Comparison of ENCODE assay signal across 9 mouse cellular contexts in genomic region chr14:33320856-33321255, GRCm38 (mm10).
DNase-seq lines count a peak whose midpoint lies in the region; ATAC-seq and TF ChIP-seq lines count a peak whose summit lies in the region.
"Had no signal": no experiment of that assay in that cellular context is flagged by ENCODE, and none has a peak within 500 bp of the region (broad histone marks: within the 10 kb centered on the region; RNA-seq: fewer than 3 reads in every experiment).

No protein-coding gene starts in this region.

- TF ChIP-seq CTCF in liver, embryonic 14.5 days (IDR thresholded peaks at IDR 0.05; ENCODE audit: low read depth) = no peak

- no peak for TF ChIP-seq EP300 in liver, embryonic 14.5 days (IDR thresholded peaks at IDR 0.05; ENCODE audit: low read depth)

- H3K27me3 ChIP-seq in heart, embryonic 11.5 days (ENCODE audit: control insufficient read depth, insufficient read depth, low read length) = peaks cover 21% of the 10 kb centered on the region; the same call in 1 of the 2 replicates
- peaks cover 29% of the 10 kb centered on the region for H3K27me3 ChIP-seq in liver, embryonic 14.5 days (ENCODE audit: control insufficient read depth, insufficient read depth, low read length)

- H3K36me3 ChIP-seq in heart, embryonic 11.5 days (ENCODE audit: control insufficient read depth, insufficient read depth, low read length) = no peaks in the 10 kb centered on the region
- H3K36me3 ChIP-seq in liver, embryonic 14.5 days (replicated peaks; ENCODE audit: control insufficient read depth, insufficient read depth, low read depth) = no peaks in the 10 kb centered on the region

- H3K9ac ChIP-seq in heart, embryonic 11.5 days (ENCODE audit: low read depth, low read length) = no peak overlapping the region
- no peak overlapping the region for H3K9ac ChIP-seq in liver, embryonic 14.5 days (replicated peaks)

- no peak for DNase-seq in heart, postnatal 36 days
- peak; percentile 65 for DNase-seq in ZHBTc4 (ENCODE audit: low read depth, low spot score)
- peak; percentile 83 for DNase-seq in kidney, adult 18-20 months
- no peak for DNase-seq in liver, embryonic 14.5 days (ENCODE audit: low read depth in 3 of 3, low spot score in 3 of 3)
- no peak for DNase-seq in urinary bladder, postnatal 25 days (ENCODE audit: low spot score)
- DNase-seq in T-cell, adult 2 months (ENCODE audit: low spot score) = no peak
- DNase-seq: thymus, postnatal 36 days had no signal

- H3K4me1 ChIP-seq in heart, embryonic 11.5 days (ENCODE audit: control insufficient read depth, insufficient read depth, low read length) = peaks cover 12% of the 10 kb centered on the region
- no peaks in the 10 kb centered on the region for H3K4me1 ChIP-seq in liver, embryonic 14.5 days (replicated peaks; ENCODE audit: control insufficient read depth in 2 of 2, insufficient read depth in 2 of 2, low read length in 1 of 2)

- peak overlapping the region; percentile 70 for H3K4me3 ChIP-seq in heart, embryonic 11.5 days (ENCODE audit: low read depth, low read length)
- H3K4me3 ChIP-seq in liver, embryonic 14.5 days (ENCODE audit: insufficient read depth in 1 of 2, low read depth in 2 of 2, low read length in 2 of 2) = peak overlapping the region; percentile 47 to 57; a peak in 3 of 4 replicates

- peak overlapping the region; percentile 100 for H3K4me2 ChIP-seq in heart, embryonic 11.5 days
- peak overlapping the region; percentile 67 for H3K4me2 ChIP-seq in liver, embryonic 14.5 days (ENCODE audit: low read depth)

- intact Hi-C loops in heart, postnatal 36 days (cut with DNase I) = loop anchor here (2.0 kb wide), 1 partner anchor 50 kb away; no protein-coding TSS in a partner anchor

- H3K9me3 ChIP-seq in heart, embryonic 11.5 days (replicated peaks; ENCODE audit: control insufficient read depth, low read length) = no peaks in the 10 kb centered on the region
- H3K9me3 ChIP-seq in liver, embryonic 14.5 days (ENCODE audit: control insufficient read depth, low read length) = no peaks in the 10 kb centered on the region

- WGBS in heart, embryonic 11.5 days (ENCODE audit: insufficient replicate concordance) = 10% methylated on average over 7 of the region's 7 CpGs
- 13% methylated on average over 7 of the region's 7 CpGs for WGBS in liver, embryonic 14.5 days (ENCODE audit: insufficient replicate concordance)

- ATAC-seq in heart, embryonic 11.5 days (replicated peaks; ENCODE audit: insufficient number of reproducible peaks, low FRiP score, low TSS enrichment) = no peak
- ATAC-seq in liver, embryonic 14.5 days (ENCODE audit: insufficient read depth) = no peak
- ATAC-seq in frontal cortex, adult (ENCODE audit: low TSS enrichment) = no peak

- no peak overlapping the region for H3K27ac ChIP-seq in heart, embryonic 11.5 days (ENCODE audit: low read depth, low read length)
- H3K27ac ChIP-seq in liver, embryonic 14.5 days = no peak overlapping the region

Comparison
In these comparisons a context has a peak if more than half of its experiments do, and no peak if none do; other contexts are left out.
1. DNase-seq: peak in ZHBTc4 (single experiment) and kidney, adult 18-20 months (single experiment); none in heart, postnatal 36 days (0 of 2), liver, embryonic 14.5 days (0 of 3), urinary bladder, postnatal 25 days (single experiment) and T-cell, adult 2 months (single experiment).